Mouse (Mus musculus): ENCODE data around the gene Arhgap19.

Arhgap19 gene

DNA sequence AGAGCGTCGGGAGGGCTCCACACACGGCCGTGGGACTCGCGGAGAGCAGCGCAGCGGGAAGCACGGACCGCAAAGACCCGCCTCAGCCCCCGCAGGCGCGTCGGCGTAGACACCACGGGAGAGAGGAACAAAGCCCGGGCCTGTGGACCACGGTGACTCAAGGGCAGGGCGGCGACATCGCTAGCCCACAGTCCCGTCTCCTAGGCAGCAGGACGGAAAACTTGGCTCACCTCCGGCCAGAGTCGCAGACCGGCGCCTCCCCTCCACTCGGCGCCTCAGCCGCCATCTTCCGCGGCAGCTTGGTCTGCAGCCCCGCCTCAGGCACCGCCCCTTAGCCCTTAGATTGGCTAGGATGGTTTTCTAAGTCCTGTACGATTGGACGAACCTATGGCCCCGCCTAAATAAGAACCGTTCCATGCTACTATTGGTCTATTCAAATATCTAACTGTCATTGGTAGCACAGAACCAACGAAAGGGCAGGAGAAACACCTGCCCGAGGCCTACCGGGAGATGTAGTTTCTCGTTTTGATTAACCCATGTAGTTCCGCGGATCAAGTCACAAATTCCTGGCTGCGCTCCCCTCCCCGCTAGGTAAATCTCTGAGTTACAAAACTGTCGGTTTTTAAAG, at the start of gene Arhgap19:
Arhgap19 (minus strand) TSS at position 306 of the 628 bp plus-strand sequence.
- DNase-seq = peak; percentile 94 to 97

DNA sequence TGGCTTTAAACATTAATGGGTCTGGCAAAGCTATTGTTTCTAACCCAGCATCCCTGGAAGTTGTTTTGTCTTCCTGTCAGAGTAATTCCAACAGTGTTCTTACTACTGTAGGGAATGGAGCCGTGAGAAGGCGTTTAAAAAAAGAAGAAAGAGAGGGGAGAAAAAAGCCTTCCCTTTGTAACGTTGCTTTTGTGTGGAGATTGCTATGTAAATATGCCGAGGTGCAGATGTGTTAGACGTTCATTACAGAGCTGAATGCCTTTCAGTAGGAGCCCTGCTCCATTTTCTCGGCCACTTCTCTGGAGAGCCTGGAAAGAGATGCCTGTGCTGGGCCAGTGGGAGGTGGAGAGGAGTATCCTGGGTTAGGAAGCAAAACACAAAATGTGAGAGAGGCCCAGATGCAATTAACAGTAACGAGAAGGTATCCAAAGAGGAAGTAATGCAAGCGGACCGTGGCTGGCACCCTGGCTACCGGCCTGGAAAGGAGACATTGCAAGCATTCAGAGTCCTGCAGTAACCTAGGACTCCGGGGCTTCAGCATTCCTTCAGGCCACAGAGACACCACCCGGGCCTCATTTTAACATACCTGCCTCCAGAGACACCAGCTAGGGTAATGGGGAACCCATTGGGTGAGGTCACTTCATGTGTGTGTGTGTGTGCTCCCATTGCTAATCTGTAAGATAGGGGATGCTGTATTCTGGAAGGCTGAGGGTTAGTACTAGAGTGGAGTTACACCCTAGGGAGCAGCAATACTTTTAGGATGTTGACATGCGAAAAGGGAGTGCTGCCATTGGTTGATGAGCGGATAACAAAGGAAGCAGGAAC, 49.1 kb upstream of the Arhgap19 start:
- DNase-seq = peak in 1 of 2 experiments; percentile 15

DNA sequence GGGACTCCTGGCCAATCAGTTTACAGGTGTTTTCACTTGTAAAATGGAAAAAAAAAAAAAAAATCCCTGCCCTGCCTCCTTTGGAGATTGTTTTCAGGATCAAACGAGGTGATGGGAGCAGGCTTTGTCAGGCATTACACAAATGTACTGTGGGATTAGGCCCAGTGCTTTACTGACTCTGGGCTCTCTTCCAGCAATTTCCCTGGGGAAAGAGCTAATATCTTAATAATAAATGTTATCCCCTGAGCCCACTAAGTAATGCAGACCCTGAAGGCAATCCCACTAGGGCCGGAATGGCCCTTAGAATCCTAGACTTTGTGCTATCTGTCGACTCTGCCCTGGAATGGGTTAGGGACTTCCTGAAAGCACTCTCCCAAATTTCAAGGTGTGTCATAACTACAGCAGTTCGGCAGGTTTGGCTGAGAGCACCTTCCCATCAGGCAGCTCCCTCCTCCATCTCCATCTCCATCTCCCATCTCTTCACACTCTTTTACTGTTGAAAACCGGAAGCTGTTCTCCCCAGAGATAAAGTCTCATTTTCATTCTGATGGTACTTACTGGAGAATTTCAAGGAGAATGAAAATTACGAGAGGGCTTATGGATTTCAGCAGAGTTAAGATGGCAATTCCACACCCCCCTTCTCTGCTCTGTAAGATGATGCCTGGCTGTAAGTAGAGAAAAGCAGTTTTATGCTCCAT, 48.3 kb upstream of the Arhgap19 start:
- no peak for DNase-seq

DNA sequence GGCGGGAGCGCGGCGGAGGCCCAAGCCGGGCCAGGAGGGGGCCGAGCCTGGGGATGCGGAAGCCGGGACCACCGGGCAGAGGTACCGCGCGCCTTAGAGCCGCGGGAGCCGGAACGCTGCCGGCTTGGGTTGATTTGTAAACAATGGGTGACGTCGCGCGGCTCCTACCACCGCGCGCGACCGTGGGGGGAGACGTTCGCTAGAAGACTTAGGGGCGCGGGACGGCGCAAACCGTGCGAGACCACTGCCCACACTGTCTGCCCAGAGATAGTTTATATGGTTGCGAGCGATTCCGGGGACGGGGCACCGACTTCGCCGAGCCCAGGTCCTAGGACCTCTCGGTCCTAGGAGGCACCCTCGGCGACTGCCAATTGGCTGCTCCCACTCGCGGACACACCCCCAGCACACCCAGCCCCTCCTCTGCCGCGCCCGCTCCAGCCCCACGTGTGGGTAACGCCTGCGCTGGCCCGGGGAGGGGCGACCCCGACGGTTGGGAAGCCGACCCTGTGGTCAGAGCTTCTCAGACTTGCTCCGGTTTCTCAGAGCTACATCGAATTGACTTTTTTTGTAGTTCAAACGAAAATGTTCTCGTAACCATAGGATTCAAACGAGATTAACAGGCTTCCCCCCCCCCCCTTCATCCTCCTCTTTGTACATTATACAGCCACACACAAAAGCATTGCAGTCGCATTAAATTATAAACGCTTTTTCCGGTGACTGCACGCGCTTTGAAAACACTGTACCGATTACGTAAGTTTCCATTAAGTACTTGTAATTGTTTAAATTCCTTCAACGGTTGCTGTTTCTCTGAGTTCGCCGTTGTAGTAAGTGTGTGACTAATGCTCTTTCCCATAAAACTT, 46.4 kb upstream of the Arhgap19 start, which contains the start of gene Frat2:
Frat2 (minus strand) TSS at position 141 of the 860 bp plus-strand sequence.
- peak; percentile 88 to 91 for DNase-seq

DNA sequence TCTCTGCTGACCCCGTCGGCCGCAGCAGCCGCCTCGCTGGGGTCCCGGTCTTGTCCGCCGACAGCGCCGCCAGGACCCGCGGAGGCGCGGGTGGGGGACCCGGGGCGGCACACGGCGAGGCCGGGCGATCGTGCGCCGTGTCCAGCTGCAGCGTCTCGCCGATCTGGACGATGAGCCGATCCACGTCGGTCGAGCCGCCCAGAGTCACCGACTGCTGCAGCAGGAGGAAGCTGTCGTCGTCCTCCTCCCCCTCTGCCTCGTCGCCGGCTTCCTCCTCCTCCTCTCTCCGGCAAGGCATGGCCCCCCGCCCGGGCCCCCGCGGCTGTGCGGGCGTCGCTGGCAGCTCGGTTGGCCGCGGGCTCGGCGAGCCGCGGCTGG, 45.8 kb upstream of the Arhgap19 start:
- DNase-seq = peak in 1 of 2 experiments; percentile 58

DNA sequence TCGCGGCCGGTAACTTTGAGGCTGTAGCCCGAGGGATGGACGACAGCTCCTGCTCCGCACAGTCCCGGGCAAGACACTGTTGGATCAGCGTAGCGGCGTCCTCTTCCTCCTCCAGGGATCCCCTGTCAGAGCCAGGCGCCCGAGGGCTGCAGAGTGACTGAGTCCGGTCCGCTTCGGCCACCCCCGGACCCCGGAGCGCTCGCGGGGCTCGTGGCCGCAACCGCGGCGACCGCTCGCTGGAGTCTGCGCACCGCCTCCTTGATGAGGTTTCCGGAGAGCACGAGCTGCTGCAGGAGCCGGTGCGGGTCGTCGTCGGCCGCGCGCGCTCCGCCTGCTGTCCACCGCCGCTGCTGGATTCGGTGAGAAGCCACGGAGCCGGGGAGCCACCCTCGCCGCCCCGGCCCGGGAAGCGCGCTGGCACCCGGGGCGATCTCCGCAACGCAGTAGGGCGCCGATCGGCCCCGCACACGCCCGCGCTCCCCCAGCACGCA, 45.3 kb upstream of the Arhgap19 start:
- peak; percentile 24 to 64 for DNase-seq

DNA sequence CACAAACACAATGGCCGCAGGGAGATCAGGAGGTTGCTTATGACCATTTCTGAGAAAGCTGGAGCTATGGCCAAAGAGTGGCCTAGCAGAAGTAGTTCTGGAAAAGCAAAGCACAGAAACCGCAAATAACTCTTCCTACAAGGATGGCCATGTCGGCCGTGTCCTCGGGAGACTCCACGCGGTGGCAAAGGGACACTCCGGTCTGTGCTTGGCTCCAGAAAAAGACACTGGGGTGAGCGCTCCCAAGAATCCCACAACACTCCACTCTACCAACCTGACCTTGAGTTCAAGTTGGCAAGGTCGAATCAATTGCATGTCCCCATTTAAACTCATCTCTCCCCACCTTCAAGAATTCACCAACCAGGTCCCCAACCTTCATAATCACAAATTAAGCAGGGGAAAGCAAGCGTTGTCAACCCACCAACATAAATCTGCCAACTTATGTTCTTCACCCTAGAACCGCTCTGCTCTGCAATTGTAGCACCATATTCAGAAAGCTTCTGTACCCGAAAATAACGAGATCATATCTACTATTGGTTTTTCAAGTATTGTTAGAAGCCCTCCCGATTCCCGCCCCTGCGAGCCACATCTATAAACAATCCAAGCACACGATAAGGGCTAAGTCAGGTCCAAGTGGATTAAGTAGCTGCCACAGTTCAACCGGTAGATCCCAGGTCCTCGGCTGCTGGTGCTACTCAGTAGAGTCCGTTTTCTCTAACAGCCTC, 44.7 kb upstream of the Arhgap19 start:
- peak in 1 of 2 experiments; percentile 19 for DNase-seq

DNA sequence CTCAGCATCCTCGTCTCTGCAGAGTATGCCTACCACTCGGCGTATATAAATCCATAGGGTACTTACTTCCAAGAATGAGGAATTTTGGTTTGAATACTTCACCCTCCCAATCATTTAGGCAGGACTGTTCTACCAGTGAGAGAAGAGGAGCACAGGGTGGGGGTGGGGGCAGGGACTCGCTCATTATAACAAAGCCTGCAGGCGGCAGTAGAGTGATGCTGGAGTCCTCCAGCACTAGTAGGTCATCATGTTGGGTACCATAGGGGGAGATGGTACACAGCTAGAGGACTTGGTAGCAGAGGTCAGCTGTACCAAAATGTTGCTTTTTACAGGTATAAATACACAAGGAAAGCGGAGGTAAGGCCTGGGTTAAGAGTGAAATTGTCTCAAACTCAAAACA, 42.5 kb upstream of the Arhgap19 start:
- no peak for DNase-seq

DNA sequence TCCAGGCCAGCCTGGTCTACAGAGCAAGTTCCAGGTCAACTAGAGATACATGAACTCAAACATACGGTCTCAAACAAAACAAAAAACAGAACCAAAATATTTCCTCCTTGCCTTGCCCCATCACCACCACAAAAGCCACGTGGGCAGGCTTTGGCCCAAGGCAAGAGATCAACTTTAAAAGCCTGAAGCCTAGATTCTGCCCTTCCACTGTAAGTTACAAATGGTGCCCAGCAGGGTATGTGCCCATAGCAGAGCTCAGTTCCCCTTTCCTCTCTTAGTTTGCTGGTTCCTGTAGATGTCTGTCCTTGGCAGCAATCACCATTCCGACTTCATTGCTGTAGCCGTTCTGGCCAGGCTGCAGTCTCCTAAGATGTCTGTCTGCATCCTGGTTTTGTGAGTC, 40.9 kb upstream of the Arhgap19 start:
- DNase-seq = no peak

DNA sequence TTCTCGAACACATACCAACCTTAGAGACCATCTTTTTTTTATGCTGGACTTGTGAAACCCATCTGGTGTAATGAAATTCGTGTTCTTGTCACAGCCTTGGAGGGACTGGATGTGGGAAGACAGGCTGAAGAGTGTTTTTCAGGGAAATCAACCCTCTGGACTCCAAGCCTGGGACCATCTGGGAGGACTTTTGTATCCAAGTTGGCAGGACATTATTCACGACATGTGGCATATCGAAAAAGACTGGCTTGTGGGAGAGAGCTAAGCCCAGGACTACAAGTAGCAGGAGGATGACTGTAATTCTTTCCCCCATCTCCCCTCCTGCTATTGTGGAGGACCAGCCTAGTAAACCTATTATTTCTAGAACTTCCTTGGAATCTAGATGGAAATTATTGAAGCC, 40.3 kb upstream of the Arhgap19 start:
- no peak for DNase-seq

DNA sequence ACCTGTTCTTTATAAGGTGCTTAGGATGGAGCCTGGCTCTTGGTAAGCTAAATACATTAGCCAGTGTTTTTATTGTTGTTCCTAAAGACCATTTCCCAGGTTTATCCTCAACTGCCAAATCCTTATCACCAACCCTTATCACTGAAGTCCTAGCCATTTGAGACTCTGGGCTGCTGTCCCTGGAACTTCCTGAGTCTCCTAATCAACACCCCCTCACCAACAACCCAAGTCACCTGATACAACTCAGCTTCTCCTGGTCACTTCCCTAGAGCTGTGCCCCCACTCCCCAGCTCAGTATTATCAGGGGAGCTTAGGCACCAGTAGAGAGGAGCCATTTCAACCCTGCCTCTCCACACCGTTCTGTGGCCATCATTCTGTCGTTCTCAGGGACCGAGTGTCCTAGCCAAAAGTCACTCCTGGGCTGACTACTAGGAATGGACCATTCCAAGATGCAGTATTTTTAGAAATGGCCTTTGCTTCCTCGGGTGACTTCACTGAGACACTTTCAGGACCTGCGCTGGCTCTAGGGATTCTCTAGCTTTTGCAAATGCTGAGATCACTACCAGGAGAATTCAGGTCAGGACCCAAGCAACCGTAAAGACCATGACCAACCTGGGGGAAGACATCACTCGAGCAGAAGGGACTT, 39.4 kb upstream of the Arhgap19 start:
- DNase-seq = no peak

DNA sequence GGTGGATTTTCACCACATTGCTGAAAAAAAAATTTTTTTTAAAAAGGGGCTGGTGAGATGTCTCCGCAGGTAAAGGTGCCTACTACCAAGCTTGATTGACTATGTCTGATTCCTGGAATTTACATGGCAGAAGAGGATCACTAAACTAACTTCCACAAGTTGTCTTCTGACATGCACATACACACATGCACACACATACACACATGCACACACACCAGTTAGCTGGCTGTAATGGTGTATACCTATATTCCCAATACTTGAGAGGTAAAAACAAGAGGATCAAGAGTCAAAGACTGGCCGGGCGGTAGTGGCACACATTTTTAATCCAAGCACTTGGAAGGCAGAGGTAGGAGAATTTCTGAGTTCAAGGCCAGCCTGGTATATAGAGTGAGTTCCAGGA, 37.8 kb upstream of the Arhgap19 start:
- no peak for DNase-seq

DNA sequence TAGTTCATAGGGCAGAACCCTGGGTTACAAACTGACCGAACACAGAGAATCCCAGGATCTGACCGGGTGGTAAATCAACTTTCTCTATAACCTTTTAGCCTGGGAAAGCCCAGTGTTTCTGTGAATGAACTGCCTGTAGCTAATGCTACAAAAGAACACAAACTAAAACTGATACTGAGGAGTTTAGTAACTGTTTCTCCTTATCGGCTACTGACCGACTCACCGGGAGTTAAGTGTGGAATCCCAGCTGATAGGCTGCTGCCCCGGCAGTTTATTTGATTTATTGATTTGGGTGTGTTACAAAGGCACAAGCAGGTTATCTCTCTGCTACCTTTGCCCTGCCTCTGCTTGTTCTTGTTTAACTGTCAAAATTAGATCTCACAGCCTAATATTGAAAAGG, 37.0 kb upstream of the Arhgap19 start:
- DNase-seq = no peak

DNA sequence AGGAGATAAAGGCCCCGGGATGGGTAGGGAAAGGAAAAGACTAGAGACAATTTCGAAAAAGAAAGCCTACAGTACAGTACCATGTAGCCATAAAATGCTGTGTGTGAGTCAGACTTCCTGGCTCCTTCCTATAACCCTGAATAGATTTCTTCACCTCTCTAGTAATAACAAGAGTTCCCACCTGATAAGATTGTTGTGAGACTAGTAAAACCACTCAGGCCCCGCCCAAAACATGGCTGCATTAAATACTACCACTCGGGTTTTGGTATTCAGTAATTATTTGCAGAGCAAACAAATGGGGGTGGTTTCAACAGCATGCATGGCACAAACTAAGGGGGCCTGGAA, 36.0 kb upstream of the Arhgap19 start:
- DNase-seq = no peak

DNA sequence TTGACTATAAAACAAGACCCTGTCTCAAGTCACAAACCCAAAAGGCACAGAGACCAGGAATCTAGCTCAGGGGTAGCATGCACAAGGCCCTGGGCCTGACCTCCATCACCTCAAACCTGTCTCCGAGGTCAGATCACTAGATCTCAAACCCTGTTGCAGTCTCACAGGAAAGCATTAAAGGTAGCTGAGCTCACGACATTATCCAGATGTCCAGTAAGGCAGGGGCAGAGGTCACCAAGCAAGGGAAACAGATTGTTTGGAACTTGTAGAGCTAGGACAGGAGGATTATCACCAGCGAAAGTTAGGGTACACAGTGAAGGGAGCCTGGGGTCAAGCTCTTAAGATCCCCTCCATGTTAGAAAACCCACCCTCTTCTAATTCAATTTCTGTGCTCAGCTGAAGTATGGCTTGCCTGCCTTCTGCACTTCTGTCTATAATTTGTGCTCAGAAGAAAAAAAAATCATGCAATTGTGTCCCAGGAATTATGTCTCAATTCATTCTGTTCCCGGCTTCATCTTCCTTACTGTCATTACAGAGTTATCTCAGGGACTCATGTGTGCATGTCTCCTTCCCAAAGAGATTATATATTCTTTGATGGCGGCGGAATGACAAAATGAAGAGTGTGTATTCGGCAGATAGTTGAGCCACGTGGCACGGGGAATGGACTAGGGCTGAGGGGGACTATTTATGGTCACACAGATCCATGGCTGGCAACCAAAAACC, 35.5 kb upstream of the Arhgap19 start:
- DNase-seq = no peak

DNA sequence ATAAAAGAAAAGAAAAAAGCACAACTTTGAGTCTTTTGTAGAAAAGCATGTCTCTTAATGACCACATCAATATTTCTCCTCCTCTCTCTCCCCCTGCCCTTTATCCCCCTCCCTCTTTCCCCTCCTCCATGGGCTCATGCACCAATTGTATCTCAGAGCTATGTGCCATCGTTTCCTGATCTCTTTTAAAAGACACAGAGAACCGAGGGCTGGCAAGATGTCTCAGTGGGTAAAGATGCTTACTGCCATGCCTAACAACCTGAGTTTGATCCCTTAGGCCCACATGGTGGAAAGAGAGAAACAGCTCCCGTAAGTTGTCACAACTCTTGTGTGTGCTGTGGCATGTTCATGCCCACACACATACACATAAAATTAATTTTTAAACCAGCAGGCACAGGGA, 34.9 kb upstream of the Arhgap19 start:
- no peak for DNase-seq

DNA sequence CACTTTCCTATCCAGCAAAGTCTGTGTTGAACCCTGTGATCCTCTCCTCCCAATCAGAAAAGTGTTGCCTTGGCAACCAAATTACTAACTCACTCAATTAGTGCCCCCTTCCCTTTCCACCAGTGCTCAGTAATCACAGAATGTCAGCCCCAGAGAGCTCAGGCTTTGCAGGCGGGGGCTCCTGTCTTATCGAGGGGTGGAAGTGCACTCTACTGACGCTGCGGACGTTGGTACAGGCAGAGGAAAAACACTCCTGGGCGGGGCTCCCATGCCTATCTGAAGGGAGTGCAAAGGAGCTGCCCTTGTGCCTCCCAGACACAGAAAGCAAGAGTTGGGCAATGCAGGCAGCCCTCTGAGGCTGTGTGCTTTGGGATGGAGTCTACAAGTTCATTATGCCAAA, 34.0 kb upstream of the Arhgap19 start:
- no peak for DNase-seq

DNA sequence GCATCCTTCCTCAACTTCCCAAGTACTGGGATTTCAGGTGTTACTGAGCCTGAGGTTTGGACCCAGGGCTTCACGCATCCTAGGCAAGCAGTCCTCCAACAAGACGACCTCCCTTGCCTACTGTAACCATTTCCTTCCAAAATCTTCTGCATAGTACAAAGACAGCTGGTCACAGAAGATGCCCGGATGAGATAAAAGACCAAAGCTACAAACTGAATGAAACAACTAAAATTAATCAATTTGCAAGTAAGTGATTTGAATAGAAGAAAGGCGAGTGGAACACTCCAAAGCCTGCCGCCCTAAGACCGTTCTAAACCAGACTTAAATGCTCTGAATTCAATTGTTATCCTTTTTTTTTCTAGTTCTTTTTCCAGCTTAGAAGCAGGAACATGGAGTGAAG, 33.6 kb upstream of the Arhgap19 start:
- DNase-seq = no peak

DNA sequence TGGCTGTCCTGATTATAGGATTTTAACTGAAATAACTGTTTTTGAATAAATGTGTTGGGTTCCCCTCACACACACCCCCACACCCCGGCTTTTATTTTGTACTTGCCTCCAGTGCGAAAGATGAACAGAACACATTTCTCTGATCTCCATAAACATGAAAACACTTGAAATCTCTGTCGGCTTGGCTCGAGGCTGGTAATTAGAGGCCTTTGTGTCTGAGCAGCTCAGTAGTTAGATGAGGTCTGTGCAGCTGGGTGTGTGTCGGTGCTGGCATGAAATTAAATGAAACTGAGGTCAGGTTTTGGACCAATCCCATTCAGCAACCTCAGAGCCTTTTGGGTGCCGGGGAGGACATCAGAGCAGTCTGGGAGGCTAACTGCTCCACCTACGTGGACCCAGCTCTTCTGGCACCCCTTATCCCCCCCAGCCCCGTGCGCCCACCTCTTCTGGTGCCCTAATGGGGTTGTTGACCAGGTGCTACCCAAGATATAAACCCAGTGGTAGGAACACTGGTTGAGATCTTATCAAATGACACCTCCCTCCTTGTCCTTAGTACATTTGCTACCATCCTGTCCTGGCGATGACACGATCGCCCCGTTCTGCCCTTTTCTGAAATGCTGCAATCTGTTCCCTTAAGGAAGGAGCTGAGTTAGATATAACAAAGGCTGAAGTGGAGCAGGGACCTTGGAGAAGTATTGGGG, 30.8 kb upstream of the Arhgap19 start:
- DNase-seq = no peak

All from kidney, postnatal 36 days (tissue).